Mouse (Mus musculus) right cerebral cortex, adult 18-20 months (tissue): ENCODE measurements around the gene Elmsan1.

Experiments used
- DNase-seq: peaks from one replicate; pipeline ENCODE4 v3.0.0; 2022; ENCODE audit warnings: mixed read lengths

Gene Elmsan1

DNA sequence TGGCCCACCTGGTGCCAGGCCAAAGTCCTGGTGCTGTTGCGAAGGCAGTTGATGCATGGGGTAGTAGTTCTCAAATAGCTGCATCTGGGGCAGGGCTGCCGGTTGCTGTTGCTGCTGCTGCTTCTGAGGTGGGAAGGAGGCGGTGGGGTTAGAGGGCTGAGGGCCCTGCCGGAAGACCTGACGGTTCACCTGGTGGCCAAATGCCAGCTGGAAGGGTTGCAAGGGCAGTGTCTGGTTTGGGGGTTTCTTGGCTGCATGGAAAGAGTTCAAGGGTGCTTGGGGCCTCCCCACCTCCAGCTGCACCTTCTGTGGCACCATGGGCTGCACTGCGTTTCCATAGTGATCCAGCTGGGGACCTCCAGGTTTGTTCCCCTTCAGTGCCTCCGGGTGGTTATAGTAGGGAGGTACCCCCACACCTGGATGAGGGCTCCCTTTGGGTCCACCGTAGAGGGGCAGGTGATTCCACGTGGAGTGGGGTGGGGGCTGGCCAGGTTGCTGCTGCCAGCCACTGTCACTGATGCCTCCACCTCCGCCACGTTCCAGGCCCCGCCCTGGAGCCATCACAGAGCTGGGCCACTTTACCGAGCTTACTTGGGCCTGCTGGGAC is 45.3 kb downstream of the Elmsan1 start:
- DNase-seq, result no peak

GRCm38 (mm10) chr12:84172862-84173261 is 45.8 kb downstream of the Elmsan1 start:
- peak; percentile 42 for DNase-seq

DNA sequence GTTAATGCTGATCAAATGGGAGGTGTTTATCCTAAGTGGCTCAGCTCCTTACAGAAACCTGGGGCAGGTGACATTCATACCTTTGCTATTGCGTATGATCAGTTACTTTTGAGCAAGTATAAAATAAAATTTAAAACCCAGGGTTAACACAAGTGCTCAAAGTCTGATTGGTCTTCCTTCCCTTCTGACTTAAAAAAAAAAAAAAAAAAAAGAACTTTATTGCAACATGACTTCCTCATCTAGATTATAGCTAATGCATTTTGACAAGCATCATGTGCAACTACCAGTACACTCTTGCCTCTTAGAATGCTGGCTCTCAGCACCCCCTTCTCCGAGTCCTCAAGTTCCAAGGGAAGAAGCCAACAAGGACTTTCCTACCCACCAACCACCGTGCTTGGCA is 46.5 kb downstream of the Elmsan1 start:
- DNase-seq, result no peak

DNA sequence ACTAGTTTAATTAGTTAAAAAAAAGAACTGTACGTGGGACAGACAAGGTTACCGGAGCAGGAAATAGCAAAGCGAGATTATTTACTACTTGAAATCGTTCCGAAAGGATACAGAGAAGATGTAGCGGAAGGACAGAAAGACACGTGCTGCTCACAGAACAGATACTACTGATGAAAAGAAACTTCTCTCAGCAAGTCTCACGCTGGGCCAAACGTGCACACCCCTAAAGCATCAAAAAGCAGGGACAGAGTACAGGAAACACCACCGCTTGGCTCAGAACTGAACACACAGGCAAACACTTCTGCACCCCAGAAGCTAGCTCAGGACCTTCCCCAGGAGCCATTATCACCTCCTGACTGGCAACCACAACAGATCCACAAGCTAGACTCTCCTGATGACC is 48.1 kb downstream of the Elmsan1 start:
- no peak for DNase-seq

DNA sequence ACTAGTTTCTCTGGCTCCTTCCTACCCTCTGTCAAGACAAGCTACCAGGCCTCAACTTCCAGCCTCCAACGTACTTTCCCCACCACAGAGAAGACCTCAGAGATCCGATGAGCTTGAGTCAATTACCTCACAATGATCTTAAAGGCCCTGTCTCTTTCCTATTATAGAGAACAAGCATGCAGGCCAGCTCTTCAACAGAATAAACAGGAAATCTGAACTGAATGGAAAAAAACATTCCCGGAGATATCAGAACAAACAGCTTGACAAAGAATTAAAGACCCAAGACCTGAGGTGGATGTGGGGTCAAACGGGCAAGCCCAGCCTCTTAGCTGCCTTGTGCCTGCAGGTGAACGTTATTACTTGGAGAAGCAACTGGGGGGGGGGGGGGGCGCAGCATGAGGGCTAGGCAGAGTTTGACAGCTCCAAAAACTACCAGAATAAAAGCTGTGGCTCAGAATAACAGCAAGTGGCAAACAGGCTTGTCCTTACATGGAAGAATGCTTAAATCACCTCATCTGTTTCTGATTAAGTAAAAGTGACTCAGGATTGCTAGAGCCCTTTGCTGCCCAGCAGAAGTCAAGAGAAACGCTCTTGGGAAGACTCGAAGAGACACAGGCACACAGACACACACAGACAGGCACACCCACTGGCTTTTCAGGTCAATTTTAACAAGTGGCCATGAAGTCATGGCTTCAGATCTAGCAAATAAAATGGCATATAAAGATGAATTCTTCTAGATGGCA is 52.9 kb downstream of the Elmsan1 start:
- no peak for DNase-seq

DNA sequence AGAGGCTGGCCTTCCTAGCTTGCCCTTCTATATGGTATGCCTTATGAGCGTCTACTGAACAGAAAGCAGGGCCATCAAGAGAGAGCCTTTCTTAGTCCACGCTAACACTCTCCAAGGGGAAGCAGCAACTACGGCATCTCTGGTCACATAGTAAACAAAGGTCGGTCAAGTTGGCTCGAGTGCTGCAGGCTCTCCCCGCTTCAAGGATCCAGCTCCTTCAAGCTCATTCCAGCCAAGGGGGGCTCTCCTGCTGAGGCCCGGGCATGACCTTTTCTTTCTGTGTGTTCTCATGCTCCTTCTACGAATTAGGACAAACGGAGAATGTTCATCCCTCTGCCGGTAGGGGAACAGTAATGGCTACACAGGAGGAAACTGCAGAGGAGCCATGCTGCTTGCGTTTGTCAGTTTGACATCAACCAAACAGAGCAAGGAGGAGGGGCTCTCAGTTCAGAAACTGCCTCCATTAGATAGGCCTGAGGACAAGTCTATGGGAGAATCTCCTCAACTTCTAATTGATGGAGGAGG is 55.0 kb downstream of the Elmsan1 start:
- DNase-seq, result no peak

GRCm38 (mm10) chr12:84163133-84163532 is 55.5 kb downstream of the Elmsan1 start:
- DNase-seq, result no peak

DNA sequence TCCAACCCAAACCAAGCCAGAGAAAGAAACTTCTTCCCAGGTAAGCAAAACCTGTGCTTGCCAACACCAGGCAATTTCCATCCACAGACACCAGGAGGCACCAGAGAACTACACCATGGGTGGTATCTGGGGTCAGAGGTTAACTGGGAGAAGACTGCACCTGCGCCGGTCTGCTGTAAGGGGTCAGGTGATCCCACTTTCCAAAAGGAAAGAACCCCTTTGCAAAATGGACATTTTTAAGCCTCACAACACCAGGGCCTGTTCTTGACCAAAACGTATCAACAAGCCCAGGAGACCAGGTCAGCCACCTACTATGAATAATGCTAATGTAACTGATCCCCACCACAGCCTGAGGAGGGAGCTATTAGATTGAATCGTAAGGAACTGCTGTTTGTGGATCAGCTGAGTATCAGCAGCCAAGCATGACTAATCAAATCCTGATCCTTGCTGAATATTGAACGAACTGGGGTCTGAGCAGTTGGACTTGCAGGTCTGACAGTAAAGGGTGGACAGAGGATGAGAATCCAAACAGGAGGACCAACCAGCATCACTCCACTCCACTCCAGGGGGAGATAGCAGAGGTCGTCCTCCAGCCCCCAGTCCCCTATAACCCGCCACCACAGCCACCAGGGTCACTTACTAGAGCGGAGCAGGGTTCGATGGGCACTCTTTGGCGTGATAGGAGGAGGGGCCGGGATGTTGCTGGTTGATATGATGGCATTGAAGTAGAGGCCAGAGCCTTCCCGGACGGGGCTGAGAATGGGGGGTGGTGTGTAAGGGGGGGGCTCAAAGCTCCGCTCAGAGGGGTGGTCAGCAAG is 56.9 kb downstream of the Elmsan1 start:
- no peak for DNase-seq

GRCm38 (mm10) chr12:84161116-84161515 is 57.6 kb downstream of the Elmsan1 start:
- DNase-seq, result no peak

- no peak for DNase-seq
Measured at GRCm38 (mm10) chr12:84160491-84160890, 58.2 kb downstream of the Elmsan1 start.

DNA sequence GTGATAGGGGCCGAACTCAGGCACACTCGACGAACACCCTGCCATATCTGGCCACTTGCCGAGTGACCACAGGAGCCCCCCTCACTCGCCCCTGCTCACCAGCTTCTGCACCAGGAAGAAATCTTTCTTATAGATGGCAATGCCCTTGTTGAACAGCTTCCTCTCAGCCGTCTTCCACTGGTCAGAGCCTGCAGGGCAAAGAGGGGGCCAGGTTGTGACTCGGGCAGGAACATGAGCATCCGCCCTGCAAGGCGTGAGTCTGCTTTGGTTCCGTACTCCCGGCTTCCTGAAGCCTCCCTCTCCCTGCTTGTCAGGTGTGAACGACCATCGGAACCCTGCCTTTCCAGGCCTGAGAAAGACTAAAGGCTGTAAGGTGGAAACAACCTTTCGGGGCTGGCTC is 60.5 kb downstream of the Elmsan1 start:
- no peak for DNase-seq

GRCm38 (mm10) chr12:84156210-84156609 is 62.5 kb downstream of the Elmsan1 start:
- DNase-seq, result no peak

DNA sequence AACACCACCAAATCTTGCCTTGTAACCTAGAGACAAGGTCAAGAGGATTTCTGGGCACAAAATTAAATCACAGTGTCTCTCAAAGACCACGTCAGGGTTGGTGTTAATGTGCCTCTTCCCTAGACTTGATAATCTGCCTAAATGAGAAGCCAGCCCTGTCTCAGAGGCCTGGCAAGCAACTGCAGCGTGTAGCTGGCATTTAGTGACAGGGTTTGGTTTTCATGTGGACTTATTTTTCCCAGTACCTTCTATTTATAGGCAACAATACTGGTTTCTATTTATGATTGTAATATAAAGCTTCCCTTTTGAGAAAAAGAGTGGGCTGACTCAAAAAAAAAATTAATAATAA is 63.2 kb downstream of the Elmsan1 start:
- DNase-seq, result no peak

DNA sequence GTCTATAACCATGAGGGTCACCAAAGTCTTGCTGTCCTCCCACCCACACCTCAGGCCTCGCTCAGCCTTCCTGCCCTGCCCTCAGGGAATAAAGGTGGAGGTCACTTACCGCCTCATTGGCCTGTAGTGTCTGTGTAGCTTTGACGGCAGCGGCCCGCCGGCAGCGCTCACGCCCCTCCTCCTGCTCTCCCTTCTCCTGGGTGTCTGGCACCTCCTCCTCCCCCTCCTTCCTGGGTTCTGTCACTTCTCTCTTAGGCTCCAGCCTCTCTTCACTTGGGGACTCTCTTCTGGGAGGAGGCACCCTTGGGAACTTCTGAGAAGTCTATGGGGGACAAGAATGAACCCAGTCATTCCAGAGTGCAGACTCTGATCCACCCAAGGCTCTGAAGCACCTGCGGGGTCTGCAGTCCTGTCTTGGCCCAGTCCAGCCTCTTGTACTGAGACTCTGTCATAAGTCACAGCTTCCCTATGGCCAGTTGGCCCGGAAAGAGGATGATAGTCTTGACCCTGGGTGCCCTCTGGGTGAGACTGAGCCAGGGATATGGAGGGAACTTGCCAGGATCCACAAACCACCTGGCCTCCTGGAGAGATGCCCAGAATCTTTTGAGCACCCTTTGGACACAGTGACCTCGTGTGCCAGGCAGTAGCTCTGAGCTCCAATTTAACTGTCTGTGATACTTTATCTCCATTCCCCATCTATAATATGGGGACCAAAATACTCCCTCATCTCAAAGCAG is 63.7 kb downstream of the Elmsan1 start:
- DNase-seq, result no peak

DNA sequence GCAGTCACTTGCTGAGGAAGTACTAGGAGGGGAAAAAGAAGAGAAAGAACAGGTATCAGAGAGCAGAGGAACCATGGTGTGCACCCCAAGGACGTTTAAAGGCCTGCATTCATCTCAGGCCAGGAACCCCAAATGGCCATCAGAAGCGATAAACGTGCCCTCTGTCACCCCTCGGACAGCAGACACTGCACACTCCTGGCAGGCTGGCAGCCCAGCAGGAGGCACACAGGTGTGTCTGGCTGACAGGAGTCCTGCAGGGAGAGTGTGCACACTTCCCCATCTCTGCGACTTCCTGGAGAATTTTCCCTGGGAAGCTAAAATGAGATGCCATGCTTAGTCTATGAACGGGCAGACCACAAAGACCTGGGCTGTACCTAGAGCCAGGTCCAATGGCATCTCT is 65.3 kb downstream of the Elmsan1 start:
- no peak for DNase-seq

- DNase-seq, result no peak
Measured at GRCm38 (mm10) chr12:84152352-84153190, 66.1 kb downstream of the Elmsan1 start.

- no peak for DNase-seq
Measured at GRCm38 (mm10) chr12:84151911-84152310, 66.8 kb downstream of the Elmsan1 start.

GRCm38 (mm10) chr12:84150976-84151375 is 67.7 kb downstream of the Elmsan1 start:
- DNase-seq, result no peak

DNA sequence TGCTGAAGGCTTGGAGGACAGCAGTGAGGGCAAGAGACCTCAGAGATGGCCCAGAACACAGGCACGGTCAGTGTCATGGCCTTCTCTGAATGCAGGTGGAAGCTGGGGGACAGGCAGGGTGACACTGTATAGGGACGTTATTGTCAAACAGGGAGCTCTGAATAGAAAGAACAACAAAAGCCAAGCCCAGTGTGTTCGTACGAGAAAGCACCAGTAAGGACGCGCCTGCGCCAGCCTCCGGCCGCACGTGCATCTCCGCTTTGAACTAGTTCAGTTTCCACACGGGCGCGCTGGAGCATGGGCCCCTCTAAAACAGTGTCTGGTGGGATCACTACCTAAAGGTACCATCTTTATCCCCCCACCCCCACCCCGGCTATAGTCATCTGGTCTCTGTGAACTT is 68.7 kb downstream of the Elmsan1 start:
- DNase-seq, result no peak

GRCm38 (mm10) chr12:84148622-84149012 is 70.1 kb downstream of the Elmsan1 start:
- DNase-seq, result no peak

DNA sequence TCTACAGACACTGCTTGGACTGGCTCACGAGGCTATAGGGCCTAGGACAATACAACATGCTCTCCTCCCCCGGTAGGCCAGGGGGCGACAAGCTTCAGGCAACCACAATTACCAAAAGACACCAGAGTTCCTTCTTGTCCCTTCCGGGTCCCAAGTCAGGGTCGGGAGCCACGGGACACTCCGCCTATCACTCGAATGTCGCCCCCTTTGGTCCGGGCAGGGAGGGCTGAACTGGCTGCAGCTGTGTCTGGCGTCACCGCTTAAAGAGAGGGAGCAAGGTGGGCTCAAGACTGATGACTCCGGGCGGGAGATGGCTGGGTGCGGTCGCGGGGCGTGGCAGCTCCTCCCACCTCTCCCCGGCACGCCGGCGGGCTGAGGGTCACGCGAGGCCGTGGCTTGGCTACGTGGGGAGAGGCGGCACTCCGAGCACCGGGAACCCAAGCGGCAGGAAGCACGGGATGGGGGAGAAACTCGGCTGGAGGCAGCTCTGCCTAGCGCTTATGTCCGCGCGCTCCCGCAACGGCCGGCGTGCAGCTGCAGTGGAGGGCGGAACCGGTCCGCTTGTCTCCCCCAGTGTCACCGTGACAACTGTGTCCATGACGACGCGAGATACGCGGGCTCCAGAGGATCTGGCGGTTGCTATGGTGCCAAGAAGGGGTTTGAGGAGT is 70.6 kb downstream of the Elmsan1 start, which contains the start of gene Pnma1:
TSS of gene Pnma1 (minus strand) at position 536 of the 668 bp plus-strand sequence.
- DNase-seq, result peak; percentile 84
